Mouse (Mus musculus): ENCODE measurements around the gene Mamstr.
A peak's percentile ranks its signal among the peaks of the same experiment; 100 is the strongest.

Mamstr gene

GRCm38 (mm10) chr7:45628364-45629294, 11.1 kb upstream of the Mamstr start:
- peak; percentile 85 to 90 for DNase-seq (ENCODE audit: low spot score in 2 of 2)

GRCm38 (mm10) chr7:45630064-45630907, 9.5 kb upstream of the Mamstr start:
- DNase-seq (ENCODE audit: low spot score in 2 of 2): no peak

DNA sequence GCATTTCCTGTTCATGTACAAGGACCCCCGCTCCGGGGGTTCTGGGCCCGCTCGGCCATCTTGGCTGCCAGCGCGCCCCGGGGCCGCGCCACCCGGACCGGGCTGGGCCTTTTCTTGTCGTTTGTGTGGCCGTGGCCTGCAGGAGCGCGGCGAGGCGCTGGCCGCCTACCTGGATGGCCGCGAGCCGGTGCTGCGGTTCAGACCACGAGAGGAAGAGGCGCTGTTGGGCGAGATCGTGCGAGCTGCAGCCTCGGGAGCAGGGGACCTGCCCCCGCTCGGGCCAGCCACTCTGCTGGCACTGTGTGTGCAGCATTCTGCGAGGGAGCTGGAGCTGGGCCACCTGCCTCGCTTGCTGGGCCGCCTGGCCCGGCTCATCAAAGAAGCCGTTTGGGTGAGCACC, 7.3 kb upstream of the Mamstr start:
- DNase-seq (ENCODE audit: low spot score in 2 of 2): peak in 1 of 2 experiments; percentile 51

DNA sequence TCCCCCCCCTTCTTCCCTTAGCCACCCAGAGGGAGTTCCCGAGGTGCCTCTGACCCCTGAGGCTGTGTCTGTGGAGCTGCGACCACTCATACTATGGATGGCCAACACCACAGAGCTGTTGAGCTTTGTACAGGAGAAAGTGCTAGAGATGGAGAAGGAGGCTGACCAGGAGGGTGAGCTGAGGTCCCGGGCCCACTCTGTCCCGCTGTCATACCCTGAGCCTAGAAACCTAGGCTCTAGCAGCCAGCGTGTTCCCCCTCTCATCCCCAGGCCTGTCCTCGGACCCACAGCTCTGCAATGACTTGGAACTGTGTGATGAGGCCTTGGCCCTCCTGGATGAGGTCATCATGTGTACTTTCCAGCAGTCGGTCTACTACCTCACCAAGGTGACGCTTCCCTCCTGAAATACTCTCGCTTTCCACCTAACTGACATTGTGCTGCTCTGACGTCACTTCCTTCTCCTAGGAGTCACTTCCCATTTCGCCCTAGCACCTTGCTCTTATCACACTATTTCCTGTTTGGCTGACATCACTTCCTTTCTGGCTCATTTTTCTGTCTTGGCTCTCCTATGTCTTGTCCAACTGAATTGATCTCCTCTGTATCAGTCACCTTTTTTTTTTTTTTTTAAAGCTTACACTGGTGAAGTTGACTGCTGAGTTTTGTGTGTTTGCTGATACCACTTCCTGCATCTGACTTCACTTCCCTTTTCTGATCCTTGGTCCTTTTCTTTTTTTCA, 4.7 kb upstream of the Mamstr start:
- no peak for DNase-seq (ENCODE audit: low spot score in 2 of 2)

GRCm38 (mm10) chr7:45635711-45636688, 3.8 kb upstream of the Mamstr start:
- DNase-seq (ENCODE audit: low spot score in 2 of 2): no peak

DNA sequence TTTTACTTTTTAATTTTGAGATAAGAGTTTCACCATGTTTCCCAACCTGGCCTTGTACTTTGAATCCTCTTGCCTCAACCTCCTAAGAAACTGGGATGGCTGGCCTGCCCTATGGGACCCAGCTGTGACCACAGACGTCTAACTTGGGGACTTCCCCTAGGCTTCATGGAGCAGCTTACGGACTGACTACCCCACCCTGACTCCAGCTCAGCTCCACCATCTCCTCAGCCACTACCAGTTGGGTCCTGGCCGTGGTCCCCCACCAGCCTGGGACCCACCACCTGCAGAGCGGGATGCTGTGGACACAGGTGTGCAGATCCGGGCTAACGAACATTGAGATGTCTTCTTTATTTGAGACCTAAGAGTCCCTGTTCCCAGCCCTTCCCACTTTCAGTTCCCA, 2.1 kb upstream of the Mamstr start:
- DNase-seq (ENCODE audit: low spot score in 2 of 2): no peak

DNA sequence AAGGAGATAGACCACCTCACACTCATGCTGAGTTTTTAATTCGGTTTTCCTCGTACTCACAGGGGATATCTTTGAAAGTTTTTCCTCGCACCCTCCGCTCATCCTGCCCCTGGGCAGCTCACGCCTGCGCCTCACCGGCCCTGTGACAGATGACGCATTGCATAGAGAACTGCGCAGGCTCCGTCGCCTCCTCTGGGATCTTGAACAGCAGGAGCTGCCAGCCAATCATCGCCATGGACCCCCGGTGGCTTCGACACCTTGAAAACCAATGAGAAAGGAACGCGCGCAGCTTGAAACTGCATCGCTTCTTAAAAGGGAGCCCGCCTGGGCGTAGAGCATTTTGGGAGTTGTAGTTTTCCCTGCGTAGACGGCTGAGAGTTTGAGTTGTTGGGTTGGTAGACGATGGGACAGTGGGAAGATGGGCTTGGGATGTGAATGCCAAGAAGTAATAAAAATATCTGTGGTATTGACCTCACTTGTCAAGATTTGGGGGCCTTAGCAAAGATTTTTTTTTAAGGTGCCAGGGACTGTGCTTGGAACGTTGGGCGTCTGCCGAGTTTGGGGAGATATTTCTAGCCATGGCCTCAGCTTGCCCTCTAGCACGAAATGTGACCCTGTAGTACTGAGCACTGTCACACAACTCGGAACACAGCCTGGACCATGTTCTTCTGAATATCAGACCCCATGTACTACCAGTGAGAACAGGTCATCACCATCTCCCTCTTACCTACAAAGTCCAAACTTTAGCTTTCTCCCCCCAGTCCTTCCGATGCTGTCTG, 965 bp upstream of the Mamstr start:
- peak; percentile 91 to 94 for DNase-seq (ENCODE audit: low spot score in 2 of 2)

GRCm38 (mm10) chr7:45640191-45640957, 597 bp downstream of the Mamstr start:
- DNase-seq (ENCODE audit: low spot score in 2 of 2): no peak

- DNase-seq (ENCODE audit: low spot score in 2 of 2): peak in 1 of 2 experiments; percentile 54
Observed at GRCm38 (mm10) chr7:45641391-45642040, 1.7 kb downstream of the Mamstr start.

DNA sequence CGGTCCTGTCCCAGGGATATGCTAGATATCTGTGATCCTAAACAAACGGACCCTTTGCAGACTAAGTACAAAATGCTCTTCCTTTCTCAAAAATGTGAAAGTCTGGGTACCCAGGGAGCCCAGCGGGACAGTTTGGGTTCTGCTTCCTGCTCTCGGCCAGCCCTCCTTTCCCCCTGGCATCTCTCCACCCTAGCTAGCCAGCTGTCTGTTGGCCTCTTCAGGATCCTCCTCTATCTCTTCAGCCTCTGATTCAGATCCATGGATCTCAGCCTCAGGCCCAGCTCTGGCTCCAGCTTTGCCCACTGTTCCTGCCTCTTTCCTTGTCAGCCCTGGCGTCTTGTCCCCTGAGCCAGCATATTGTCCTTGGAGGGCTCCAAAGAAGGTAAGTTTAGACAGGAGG, 2.3 kb downstream of the Mamstr start:
- DNase-seq (ENCODE audit: low spot score in 2 of 2): no peak

DNA sequence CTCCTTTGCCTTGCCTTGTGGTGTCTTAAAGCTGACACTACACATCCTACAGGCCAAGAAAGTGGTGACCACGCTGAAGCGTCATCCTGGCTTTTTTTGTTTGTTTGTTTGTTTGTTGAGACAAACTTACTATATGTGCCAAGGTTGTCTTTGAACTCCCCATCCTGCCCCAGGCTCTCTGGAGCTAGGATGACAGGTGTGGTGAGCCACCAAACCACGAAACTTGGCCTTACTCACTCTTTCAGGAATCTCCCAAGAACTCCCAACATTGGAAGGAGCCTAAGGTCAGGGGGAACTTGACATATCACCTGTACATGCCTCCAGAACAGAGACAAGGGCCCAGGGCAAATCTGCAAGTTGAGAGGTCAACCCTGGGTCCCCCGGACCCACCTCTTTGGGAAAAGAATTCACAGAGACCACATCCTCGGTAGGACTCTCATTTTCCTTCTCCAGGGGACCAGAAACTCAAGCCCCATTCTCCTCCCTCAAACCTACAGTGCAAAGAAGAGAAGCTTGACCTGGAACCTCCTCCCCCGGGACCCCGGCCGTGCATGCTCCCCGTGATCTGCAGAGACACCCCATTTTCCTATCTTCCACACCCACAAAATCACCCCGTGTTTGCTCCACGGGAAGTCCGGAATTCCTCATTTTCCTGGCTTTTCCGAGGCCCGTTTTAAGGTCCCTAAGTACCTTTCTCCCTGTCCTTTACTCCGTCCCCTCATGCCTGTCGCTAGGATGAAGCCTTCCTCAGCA, 2.9 kb downstream of the Mamstr start:
- DNase-seq (ENCODE audit: low spot score in 2 of 2): no peak

GRCm38 (mm10) chr7:45643441-45644178, 3.8 kb downstream of the Mamstr start:
- DNase-seq (ENCODE audit: low spot score in 2 of 2): peak; percentile 94 to 97

DNA sequence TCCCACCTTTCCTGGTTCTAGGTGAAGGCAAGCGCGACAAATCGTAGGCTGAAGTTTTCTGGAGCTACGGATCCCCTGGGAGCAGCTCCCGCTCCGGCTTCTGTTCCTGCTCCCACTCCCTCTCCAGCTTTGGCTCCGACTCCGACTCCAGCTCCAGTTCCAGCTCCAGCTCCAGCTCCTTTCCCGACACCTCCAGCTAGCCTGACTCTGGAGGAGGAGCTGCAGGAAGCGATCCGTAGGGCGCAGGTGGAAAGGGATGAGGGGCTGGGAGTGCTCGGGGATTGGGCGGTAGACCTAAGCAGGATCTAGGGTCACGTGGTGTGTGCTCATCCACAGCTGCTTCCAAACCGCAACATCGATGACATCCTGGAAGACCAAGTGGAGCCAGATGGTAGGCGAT, 4.4 kb downstream of the Mamstr start:
- no peak for DNase-seq (ENCODE audit: low spot score in 2 of 2)

DNA sequence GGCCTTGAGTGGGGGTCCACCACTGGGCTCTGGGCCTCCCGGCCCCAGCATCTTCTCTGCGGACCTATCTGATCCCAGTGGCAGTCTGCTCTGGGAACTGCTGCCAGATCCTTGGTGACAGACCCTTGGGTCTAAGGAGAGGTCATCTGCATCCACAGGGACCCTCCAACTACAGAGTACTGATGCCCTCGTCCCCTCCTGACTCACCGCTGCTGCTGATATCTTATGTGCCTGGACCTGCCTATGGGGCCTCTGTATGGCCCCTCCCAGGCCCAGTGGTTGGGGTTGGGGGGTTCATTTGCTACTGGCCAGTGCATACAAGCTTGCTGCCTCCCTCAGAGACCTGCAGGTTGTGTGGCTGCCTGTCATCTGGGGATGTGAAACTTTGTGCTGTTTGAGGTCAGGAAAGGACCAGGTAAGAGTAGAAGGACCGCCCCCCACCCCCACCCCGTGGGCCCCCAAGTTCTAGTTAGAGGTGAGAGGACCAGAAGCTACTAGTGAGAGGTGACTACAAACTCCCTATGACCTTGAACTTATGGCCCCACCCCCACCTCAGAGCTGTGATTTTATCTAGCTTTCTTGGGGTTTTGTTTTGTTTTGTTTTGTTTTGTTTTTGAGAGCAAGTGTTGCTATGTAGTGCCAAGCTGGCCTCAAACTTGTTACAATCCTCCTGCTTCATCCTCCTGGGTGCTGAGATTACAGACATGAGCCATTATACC, 5.3 kb downstream of the Mamstr start:
- DNase-seq (ENCODE audit: low spot score in 2 of 2): no peak

DNA sequence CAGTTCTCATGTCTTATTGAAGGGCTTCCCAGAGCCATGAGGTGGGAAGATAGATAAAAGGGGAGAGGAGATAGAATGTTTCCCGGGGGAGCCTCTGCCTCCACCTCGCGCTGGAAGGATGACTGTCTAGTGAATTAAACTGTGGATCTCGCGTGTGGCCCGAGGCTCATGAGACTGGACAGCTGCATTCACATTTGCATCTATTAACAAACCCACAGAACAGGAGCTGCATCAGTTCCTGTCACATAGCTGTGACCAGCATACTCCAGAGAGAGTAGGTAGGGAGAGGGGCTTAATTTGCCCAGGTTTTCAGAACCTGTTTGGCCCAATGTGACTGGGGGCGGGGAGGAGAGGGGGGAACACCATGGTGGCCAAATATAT, 5.8 kb downstream of the Mamstr start:
- DNase-seq (ENCODE audit: low spot score in 2 of 2): no peak

- no peak for DNase-seq (ENCODE audit: low spot score in 2 of 2)
Observed at GRCm38 (mm10) chr7:45646671-45647070, 6.9 kb downstream of the Mamstr start.

GRCm38 (mm10) chr7:45649351-45649750, 9.6 kb downstream of the Mamstr start:
- DNase-seq (ENCODE audit: low spot score in 2 of 2): no peak
